13 mouse cellular contexts compared by ENCODE assay signal in genomic region chr13:59718857-59719440, GRCm38 (mm10). TPM values are rescaled to one million over a fixed set of nuclear protein-coding genes. Genes with fewer than 3 reads are reported as not detected.
DNase-seq lines count a peak whose midpoint lies in the region; ATAC-seq lines count a peak whose summit lies in the region.
"Not testable (repeated sequence)": the region's sequence is repeated elsewhere in the genome, so short reads cannot be mapped to it uniquely, and the experiment has no call there.
"Had no signal": no experiment of that assay in that cellular context is flagged by ENCODE, and none has a peak within 500 bp of the region (broad histone marks: within the 10 kb centered on the region; RNA-seq: fewer than 3 reads in every experiment).

No protein-coding gene starts in this region.

- peak; percentile 40 for DNase-seq in CD4-positive, CD25-positive, alpha-beta regulatory T cell, adult 2 months (ENCODE audit: low read depth, low spot score)
- peak; percentile 28 for DNase-seq in hindbrain, embryonic 14.5 days (ENCODE audit: low spot score)
- DNase-seq in liver, embryonic 11.5 days (ENCODE audit: low spot score) = not testable (repeated sequence)
- peak; percentile 42 for DNase-seq in lung, postnatal 25 days (ENCODE audit: low spot score)

- H3K4me1 ChIP-seq in embryonic facial prominence, embryonic 13.5 days = peaks cover 12% of the 10 kb centered on the region
- H3K4me1 ChIP-seq in heart, embryonic 12.5 days (replicated peaks); hindbrain, embryonic 14.5 days (replicated peaks; ENCODE audit: control insufficient read depth, insufficient read depth, low read length); kidney, embryonic 16.5 days (ENCODE audit: insufficient read depth, low read length); stomach, embryonic 15.5 days: not testable (repeated sequence)
- peaks cover 13% of the 10 kb centered on the region; the same call in 1 of the 2 replicates for H3K4me1 ChIP-seq in liver, embryonic 11.5 days (replicated peaks; ENCODE audit: control insufficient read depth, insufficient read depth, low read length)

- H3K36me3 ChIP-seq in embryonic facial prominence, embryonic 13.5 days; heart, embryonic 12.5 days; hindbrain, embryonic 14.5 days (replicated peaks; ENCODE audit: control insufficient read depth, insufficient read depth); kidney, embryonic 16.5 days (ENCODE audit: insufficient read depth, low read length); liver, embryonic 11.5 days (ENCODE audit: control insufficient read depth, insufficient read depth, low read length); stomach, embryonic 15.5 days: not testable (repeated sequence)

- peak overlapping the region; percentile 2; the same call in 1 of the 2 replicates for H3K4me2 ChIP-seq in embryonic facial prominence, embryonic 13.5 days
- H3K4me2 ChIP-seq in heart, embryonic 12.5 days; hindbrain, embryonic 14.5 days (replicated peaks); kidney, embryonic 16.5 days (replicated peaks; ENCODE audit: low read depth, low read length); stomach, embryonic 15.5 days: not testable (repeated sequence)
- peak overlapping the region; percentile 10 for H3K4me2 ChIP-seq in liver, embryonic 11.5 days

- 19% methylated on average over 6 of the region's 6 CpGs for WGBS in embryonic facial prominence, embryonic 13.5 days
- 33% methylated on average over 6 of the region's 6 CpGs for WGBS in heart, embryonic 12.5 days
- WGBS in hindbrain, embryonic 14.5 days = 30% methylated on average over 6 of the region's 6 CpGs
- 33% methylated on average over 6 of the region's 6 CpGs for WGBS in kidney, embryonic 16.5 days
- 35% methylated on average over 6 of the region's 6 CpGs for WGBS in liver, embryonic 11.5 days
- WGBS in stomach, embryonic 15.5 days = 22% methylated on average over 6 of the region's 6 CpGs

- H3K9ac ChIP-seq in embryonic facial prominence, embryonic 13.5 days; heart, embryonic 12.5 days; hindbrain, embryonic 14.5 days; kidney, embryonic 16.5 days (replicated peaks; ENCODE audit: low read length); liver, embryonic 11.5 days (ENCODE audit: low read depth, low read length); stomach, embryonic 15.5 days: not testable (repeated sequence)

- not testable (repeated sequence) for H3K27me3 ChIP-seq in embryonic facial prominence, embryonic 13.5 days; heart, embryonic 12.5 days (replicated peaks); hindbrain, embryonic 14.5 days (ENCODE audit: control insufficient read depth, insufficient read depth, low read length); kidney, embryonic 16.5 days (ENCODE audit: insufficient read depth, low read length); liver, embryonic 11.5 days (replicated peaks; ENCODE audit: control insufficient read depth, insufficient read depth, low read length); stomach, embryonic 15.5 days (replicated peaks)

- H3K27ac ChIP-seq in embryonic facial prominence, embryonic 13.5 days = peak overlapping the region; percentile 64; the same call in 1 of the 2 replicates
- H3K27ac ChIP-seq in heart, embryonic 12.5 days (ENCODE audit: poor library complexity, severe bottlenecking) = 0 out of 2 replicates have a peak overlapping the region, but pooled peaks have one; percentile 20
- not testable (repeated sequence) for H3K27ac ChIP-seq in hindbrain, embryonic 14.5 days; kidney, embryonic 16.5 days (ENCODE audit: low read length); liver, embryonic 11.5 days (ENCODE audit: low read depth, low read length); stomach, embryonic 15.5 days

- H3K9me3 ChIP-seq in embryonic facial prominence, embryonic 13.5 days; heart, embryonic 12.5 days (replicated peaks); hindbrain, embryonic 14.5 days (ENCODE audit: control insufficient read depth, low read length); kidney, embryonic 16.5 days (ENCODE audit: low read length); liver, embryonic 11.5 days (ENCODE audit: control insufficient read depth, low read length); stomach, embryonic 15.5 days: not testable (repeated sequence)

- not testable (repeated sequence) for H3K4me3 ChIP-seq in embryonic facial prominence, embryonic 13.5 days; heart, embryonic 12.5 days; hindbrain, embryonic 14.5 days (replicated peaks; ENCODE audit: low read length); kidney, embryonic 16.5 days (ENCODE audit: low read length); liver, embryonic 11.5 days (ENCODE audit: low read depth, low read length); stomach, embryonic 15.5 days (replicated peaks)

- ATAC-seq in embryonic facial prominence, embryonic 13.5 days (ENCODE audit: insufficient number of reproducible peaks, insufficient read depth, low FRiP score, low TSS enrichment, low read depth); hindbrain, embryonic 14.5 days (ENCODE audit: low FRiP score): not testable (repeated sequence)
- peak; percentile 49 for ATAC-seq in heart, embryonic 12.5 days (ENCODE audit: insufficient number of reproducible peaks, low FRiP score)
- ATAC-seq in kidney, embryonic 16.5 days (ENCODE audit: low FRiP score, low TSS enrichment) = peak; percentile 57
- ATAC-seq in liver, embryonic 11.5 days (replicated peaks; ENCODE audit: low FRiP score) = peak; percentile 59
- peak; percentile 61; the same call in 1 of the 2 replicates for ATAC-seq in stomach, embryonic 15.5 days (ENCODE audit: insufficient read depth, low FRiP score, low read depth)

RNA-seq across cellular contexts. Expression of gene Spata31d1b, which starts 6.9 kb away (rescaled TPM):
- polyA plus RNA-seq in embryonic facial prominence, embryonic 13.5 days (2015; fragmentation: Nextera tagmentation; extraction: Ambion mirVana) = not detected in 2 replicates
- polyA plus RNA-seq in heart, embryonic 12.5 days (2016; fragmentation: Nextera tagmentation; extraction: Ambion mirVana) = not detected in 2 replicates
- not detected in 2 replicates for polyA plus RNA-seq in hindbrain, embryonic 14.5 days (2014; fragmentation: Nextera tagmentation; extraction: Ambion mirVana)
- polyA plus RNA-seq in kidney, embryonic 16.5 days (2015; fragmentation: Nextera tagmentation; extraction: Ambion mirVana) = not detected in 2 replicates
- not detected in 2 replicates for polyA plus RNA-seq in liver, embryonic 11.5 days (2014; fragmentation: Nextera tagmentation; extraction: Ambion mirVana)
- not detected in 2 replicates for polyA plus RNA-seq in stomach, embryonic 15.5 days (2015; fragmentation: Nextera tagmentation; extraction: Ambion mirVana)
- polyA plus RNA-seq: G1E; lung, adult 2 months; midbrain, embryonic 16.5 days; neural tube, embryonic 15.5 days had no signal

RNA-seq across cellular contexts. Expression of gene Spata31d1a, which starts 8.8 kb away (rescaled TPM):
- polyA plus RNA-seq in embryonic facial prominence, embryonic 13.5 days (2015; fragmentation: Nextera tagmentation; extraction: Ambion mirVana) = 0.04 and 0.20 TPM in 2 replicates
- polyA plus RNA-seq in heart, embryonic 12.5 days (2016; fragmentation: Nextera tagmentation; extraction: Ambion mirVana) = not detected in 2 replicates
- polyA plus RNA-seq in hindbrain, embryonic 14.5 days (2014; fragmentation: Nextera tagmentation; extraction: Ambion mirVana) = 0.05 and 0.16 TPM in 2 replicates
- not detected in 2 replicates for polyA plus RNA-seq in kidney, embryonic 16.5 days (2015; fragmentation: Nextera tagmentation; extraction: Ambion mirVana)
- polyA plus RNA-seq in liver, embryonic 11.5 days (2014; fragmentation: Nextera tagmentation; extraction: Ambion mirVana) = 0.06 and 0.11 TPM in 2 replicates
- not detected in 2 replicates for polyA plus RNA-seq in stomach, embryonic 15.5 days (2015; fragmentation: Nextera tagmentation; extraction: Ambion mirVana)
- polyA plus RNA-seq: G1E; hindbrain, embryonic 16.5 days; lung, adult 2 months had no signal

RNA-seq across cellular contexts. Expression of gene Spata31d1d, which starts 12.6 kb away (rescaled TPM):
- not detected in 2 replicates for polyA plus RNA-seq in embryonic facial prominence, embryonic 13.5 days (2015; fragmentation: Nextera tagmentation; extraction: Ambion mirVana)
- polyA plus RNA-seq in heart, embryonic 12.5 days (2016; fragmentation: Nextera tagmentation; extraction: Ambion mirVana) = not detected in 2 replicates
- 0.09 TPM in 1 of 2 replicates, not detected in the other for polyA plus RNA-seq in hindbrain, embryonic 14.5 days (2014; fragmentation: Nextera tagmentation; extraction: Ambion mirVana)
- polyA plus RNA-seq in kidney, embryonic 16.5 days (2015; fragmentation: Nextera tagmentation; extraction: Ambion mirVana) = not detected in 2 replicates
- polyA plus RNA-seq in liver, embryonic 11.5 days (2014; fragmentation: Nextera tagmentation; extraction: Ambion mirVana) = not detected in 2 replicates
- not detected in 2 replicates for polyA plus RNA-seq in stomach, embryonic 15.5 days (2015; fragmentation: Nextera tagmentation; extraction: Ambion mirVana)
- polyA plus RNA-seq: G1E; hindbrain, embryonic 16.5 days; lung, adult 2 months; midbrain, embryonic 16.5 days; neural tube, embryonic 15.5 days had no signal

RNA-seq across cellular contexts. Expression of gene 4921517D22Rik, which starts 25.0 kb away (rescaled TPM):
- not detected in 2 replicates for polyA plus RNA-seq in embryonic facial prominence, embryonic 13.5 days (2015; fragmentation: Nextera tagmentation; extraction: Ambion mirVana)
- polyA plus RNA-seq in heart, embryonic 12.5 days (2016; fragmentation: Nextera tagmentation; extraction: Ambion mirVana) = not detected in 2 replicates
- polyA plus RNA-seq in hindbrain, embryonic 14.5 days (2014; fragmentation: Nextera tagmentation; extraction: Ambion mirVana) = not detected in 2 replicates
- not detected in 2 replicates for polyA plus RNA-seq in kidney, embryonic 16.5 days (2015; fragmentation: Nextera tagmentation; extraction: Ambion mirVana)
- polyA plus RNA-seq in liver, embryonic 11.5 days (2014; fragmentation: Nextera tagmentation; extraction: Ambion mirVana) = not detected in 2 replicates
- polyA plus RNA-seq in stomach, embryonic 15.5 days (2015; fragmentation: Nextera tagmentation; extraction: Ambion mirVana) = not detected in 2 replicates
- polyA plus RNA-seq: G1E; hindbrain, embryonic 16.5 days; lung, adult 2 months; midbrain, embryonic 16.5 days; neural tube, embryonic 15.5 days had no signal

RNA-seq across cellular contexts. Expression of gene 1700014D04Rik, which starts 27.6 kb away (rescaled TPM):
- not detected in 2 replicates for polyA plus RNA-seq in embryonic facial prominence, embryonic 13.5 days (2015; fragmentation: Nextera tagmentation; extraction: Ambion mirVana)
- polyA plus RNA-seq in heart, embryonic 12.5 days (2016; fragmentation: Nextera tagmentation; extraction: Ambion mirVana) = 0.17 TPM in 1 of 2 replicates, not detected in the other
- polyA plus RNA-seq in hindbrain, embryonic 14.5 days (2014; fragmentation: Nextera tagmentation; extraction: Ambion mirVana) = 0.11 and 0.93 TPM in 2 replicates
- not detected in 2 replicates for polyA plus RNA-seq in kidney, embryonic 16.5 days (2015; fragmentation: Nextera tagmentation; extraction: Ambion mirVana)
- not detected in 2 replicates for polyA plus RNA-seq in liver, embryonic 11.5 days (2014; fragmentation: Nextera tagmentation; extraction: Ambion mirVana)
- polyA plus RNA-seq in stomach, embryonic 15.5 days (2015; fragmentation: Nextera tagmentation; extraction: Ambion mirVana) = not detected in 2 replicates
- polyA plus RNA-seq: G1E had no signal
